Mouse (Mus musculus): ENCODE measurements at regions not wholly inside any gene's neighbourhood (a gene's known extent, or its start where the extent isn't known, plus 50 kb on each side); places are given as distances from the start of the nearest gene placed in this dataset.

GRCm38 (mm10) chr9:111841151-111841550 lies 151.0 kb upstream of the Stac start:
- DNase-seq, result no peak
- intact Hi-C loops (cut with DNase I), result no loop called here

- peak; percentile 8 for DNase-seq
- intact Hi-C loops (cut with DNase I), result no loop called here
These were observed 148.1 kb upstream of the Stac start for GRCm38 (mm10) chr9:111838069-111838820.

- intact Hi-C loops (cut with DNase I), result no loop called here
- DNase-seq, result no peak
These were observed 131.9 kb upstream of the Stac start for GRCm38 (mm10) chr9:111822094-111822493.

DNA sequence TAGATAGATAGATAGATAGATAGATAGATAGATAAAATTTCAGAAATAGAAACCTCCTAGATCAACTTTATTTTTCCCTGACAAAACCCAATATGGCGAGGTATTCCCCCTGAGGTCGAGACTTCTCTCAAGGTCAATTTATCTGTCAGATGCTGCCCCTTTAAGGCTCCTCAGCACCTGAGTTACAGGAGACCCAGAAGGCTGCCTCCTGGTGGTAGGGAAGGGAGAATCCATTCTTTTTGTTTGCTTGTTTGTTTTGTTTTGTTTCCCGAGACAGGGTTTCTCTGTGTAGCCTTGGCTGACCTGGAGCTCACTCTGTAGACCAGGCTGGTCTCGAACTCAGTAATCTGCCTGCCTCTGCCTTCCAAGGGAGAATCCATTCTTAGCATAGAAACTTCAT lies 127.3 kb upstream of the Stac start:
- no peak for DNase-seq
- intact Hi-C loops (cut with DNase I), result no loop called here

- intact Hi-C loops (cut with DNase I), result no loop called here
- DNase-seq, result peak; percentile 57
These were observed 114.8 kb upstream of the Stac start for GRCm38 (mm10) chr9:111804931-111805330.

DNA sequence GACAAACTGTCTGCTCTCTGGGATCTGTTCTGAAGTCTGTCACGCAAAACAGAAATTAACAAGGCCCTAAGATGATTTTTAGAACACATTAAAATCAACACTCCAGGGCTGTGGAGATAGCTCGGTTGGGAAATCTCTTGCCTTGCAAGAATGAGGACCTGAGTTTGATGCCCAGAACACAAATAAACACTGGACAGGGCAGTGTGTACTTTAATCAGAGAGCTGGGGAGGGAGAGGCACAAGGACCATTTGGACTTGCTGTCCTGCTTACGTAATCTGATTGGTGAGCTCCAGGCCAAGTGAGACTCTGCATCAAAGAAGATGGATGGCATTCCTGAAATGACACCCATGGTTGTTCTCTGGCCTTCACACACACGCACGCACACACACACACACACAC lies 111.2 kb upstream of the Stac start:
- DNase-seq, result no peak
- intact Hi-C loops (cut with DNase I), result no loop called here

DNA sequence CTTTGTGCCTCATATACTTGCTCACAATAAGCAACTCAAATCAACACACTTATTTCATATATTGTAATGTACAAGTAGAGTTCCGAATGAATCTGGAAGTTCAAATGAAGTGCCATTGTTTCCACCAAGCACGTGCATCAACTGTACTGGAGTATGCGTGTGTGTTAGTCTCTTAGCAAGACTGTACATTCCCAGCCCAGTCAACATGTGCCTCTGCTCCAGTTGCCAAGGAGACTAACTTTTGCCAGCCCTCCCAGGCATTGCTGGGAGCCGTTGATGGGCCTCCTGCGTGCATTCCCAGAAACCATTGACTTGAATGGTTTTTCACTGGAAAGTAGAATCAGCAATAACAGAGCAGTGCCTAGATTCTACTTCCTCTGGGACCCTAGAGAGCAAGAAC lies 110.7 kb upstream of the Stac start:
- intact Hi-C loops (cut with DNase I), result no loop called here
- no peak for DNase-seq

DNA sequence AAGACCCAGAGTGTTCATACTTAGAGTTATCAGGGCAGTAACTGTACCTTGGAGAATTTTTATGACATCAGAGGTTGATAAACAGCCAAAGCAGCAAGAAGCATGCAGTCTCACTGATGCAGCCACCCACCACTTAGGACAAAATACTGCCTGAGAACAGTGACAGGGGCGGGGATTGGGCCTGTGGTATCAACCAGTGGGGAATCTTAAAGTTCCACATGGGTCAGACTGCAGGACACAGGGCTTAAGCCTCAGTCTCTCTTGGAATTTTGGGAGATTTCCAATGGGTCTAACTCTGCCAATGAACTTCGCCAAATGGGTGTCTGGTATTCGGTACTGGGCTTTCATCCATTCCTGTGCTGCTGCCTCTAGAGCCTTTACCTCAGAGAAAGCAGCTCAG lies 88.8 kb upstream of the Stac start:
- DNase-seq, result no peak
- intact Hi-C loops (cut with DNase I), result no loop called here

GRCm38 (mm10) chr9:111777433-111778135 lies 87.4 kb upstream of the Stac start:
- intact Hi-C loops (cut with DNase I), result no loop called here

DNA sequence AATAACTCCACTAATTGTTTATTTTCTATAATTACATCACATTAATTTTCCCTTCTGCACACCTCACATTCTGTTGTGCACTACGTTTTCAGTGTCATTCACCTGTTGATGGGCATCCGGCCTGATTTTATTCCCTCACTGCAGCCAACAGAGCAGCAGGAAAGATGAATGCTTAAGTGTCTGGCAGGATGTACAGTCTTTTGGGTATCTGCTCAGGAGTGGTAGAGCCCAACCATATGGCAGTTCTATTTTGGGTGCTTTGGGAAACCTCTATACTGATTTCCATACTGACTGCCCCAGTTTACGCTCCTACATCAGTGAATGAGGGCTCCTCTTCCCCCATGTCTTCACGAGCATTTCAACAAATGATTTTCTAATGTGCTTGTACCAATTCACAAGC lies 84.1 kb upstream of the Stac start:
- DNase-seq, result no peak
- intact Hi-C loops (cut with DNase I), result no loop called here

More at GRCm38 (mm10) chr9:111777433-111778135, 87.4 kb upstream of the Stac start:
- no peak for DNase-seq

DNA sequence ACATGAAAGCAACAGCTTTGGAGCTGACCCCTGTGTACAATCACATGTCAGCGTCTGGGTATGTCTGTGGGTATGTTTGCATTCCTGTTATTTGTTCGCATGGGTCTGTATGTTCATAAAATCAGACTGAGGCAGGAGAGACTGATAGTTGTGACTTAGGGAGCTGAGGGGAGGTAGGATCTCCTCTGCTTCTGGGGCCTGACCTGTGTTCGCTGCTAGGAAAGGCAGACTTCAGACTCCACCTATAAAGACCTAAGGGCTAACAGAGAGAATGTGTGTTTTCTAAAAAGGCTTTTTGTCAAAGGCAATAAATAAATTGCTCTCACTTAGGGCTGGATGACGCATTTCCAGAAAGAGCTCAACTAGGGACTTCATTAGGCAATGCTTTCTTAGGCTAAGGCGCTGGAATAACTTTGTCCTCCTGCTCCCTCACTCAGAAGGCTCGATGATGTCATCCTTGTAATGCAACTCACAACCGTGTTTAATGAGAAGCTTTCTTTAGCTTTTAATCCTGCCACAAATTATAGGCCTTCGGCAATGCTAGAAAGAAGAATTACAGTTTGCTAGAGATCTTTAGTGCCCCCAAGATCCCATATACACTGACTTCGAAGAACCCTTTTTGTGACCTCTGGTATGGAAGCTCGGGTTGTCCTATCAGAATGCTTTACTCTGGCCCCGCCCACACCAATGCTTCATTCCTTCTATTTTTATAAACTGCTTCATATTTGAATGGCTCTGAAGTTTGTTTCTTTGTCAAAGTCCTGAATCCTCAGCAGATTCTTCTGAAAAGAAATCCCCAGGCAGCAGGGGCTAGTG lies 72.7 kb upstream of the Stac start:
- intact Hi-C loops (cut with DNase I), result no loop called here
- no peak for DNase-seq

DNA sequence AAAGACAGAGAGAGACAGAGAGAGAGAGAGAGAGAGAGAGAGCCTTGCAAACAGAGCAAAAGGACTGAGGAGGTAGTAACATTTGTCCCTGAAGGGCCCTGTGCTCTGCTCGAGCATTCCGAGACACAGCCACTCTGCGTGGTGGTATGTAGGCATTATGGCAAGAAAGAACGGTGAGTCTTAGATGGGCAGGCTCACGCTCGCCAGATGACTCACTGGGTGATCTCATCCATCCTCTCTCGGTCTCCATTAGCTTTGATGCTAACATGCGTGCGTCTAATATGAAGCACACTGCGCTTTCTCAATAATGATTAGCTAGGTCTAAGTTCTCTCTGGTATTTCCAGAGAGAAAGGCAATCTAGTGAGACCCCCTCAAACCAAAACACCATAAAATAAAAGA lies 65.1 kb upstream of the Stac start:
- DNase-seq, result no peak
- intact Hi-C loops (cut with DNase I), result no loop called here

- peak; percentile 32 for DNase-seq
- intact Hi-C loops (cut with DNase I), result no loop called here
These were observed 56.0 kb upstream of the Stac start for GRCm38 (mm10) chr9:111746151-111746550.

DNA sequence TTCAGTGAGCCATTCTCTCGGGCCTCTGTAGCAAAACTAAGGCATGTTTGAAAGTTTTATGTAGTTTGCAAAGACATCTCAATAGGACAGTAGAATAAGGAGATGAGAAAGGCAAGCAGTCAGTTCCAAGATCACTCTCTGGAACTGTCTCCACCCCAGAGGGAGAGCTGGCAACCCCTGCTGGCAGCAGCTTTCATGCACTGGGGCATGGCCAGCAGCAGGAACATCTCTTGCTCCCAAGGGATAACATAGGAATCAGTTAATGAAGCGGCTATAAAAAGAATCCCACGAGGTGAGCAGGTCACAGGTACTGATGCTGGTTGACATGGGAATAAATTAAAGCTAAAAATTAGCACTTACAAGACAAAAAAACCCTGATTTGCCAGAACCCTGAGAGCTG lies 55.1 kb upstream of the Stac start:
- DNase-seq, result peak; percentile 61
- intact Hi-C loops (cut with DNase I), result no loop called here

All from left cerebral cortex, postnatal 4 days (tissue).